ENCODE assay signal across 8 mouse cellular contexts in genomic region chr6:127853771-127854687, GRCm38 (mm10). TPM values are rescaled to one million over a fixed set of nuclear protein-coding genes. Genes with fewer than 3 reads are reported as not detected.
A peak's percentile ranks its signal among the peaks of the same experiment; 100 is the strongest.
DNase-seq lines count a peak whose midpoint lies in the region; ATAC-seq lines count a peak whose summit lies in the region.

No protein-coding gene starts in this region.

- H3K9me3 ChIP-seq in embryonic facial prominence, embryonic 12.5 days, result no peaks in the 10 kb centered on the region
- H3K9me3 ChIP-seq in midbrain, embryonic 10.5 days (replicated peaks), result no peaks in the 10 kb centered on the region
- H3K9me3 ChIP-seq in liver, embryonic 12.5 days (replicated peaks), result no peaks in the 10 kb centered on the region

- no peak overlapping the region for H3K9ac ChIP-seq in embryonic facial prominence, embryonic 12.5 days
- H3K9ac ChIP-seq in liver, embryonic 12.5 days, result no peak overlapping the region

- no peaks in the 10 kb centered on the region for H3K27me3 ChIP-seq in embryonic facial prominence, embryonic 12.5 days
- no peaks in the 10 kb centered on the region for H3K27me3 ChIP-seq in midbrain, embryonic 10.5 days (ENCODE audit: low read depth, poor library complexity, severe bottlenecking)
- no peaks in the 10 kb centered on the region for H3K27me3 ChIP-seq in liver, embryonic 12.5 days (replicated peaks)

- no peak overlapping the region for H3K4me3 ChIP-seq in embryonic facial prominence, embryonic 12.5 days
- no peak overlapping the region for H3K4me3 ChIP-seq in midbrain, embryonic 10.5 days
- no peak overlapping the region for H3K4me3 ChIP-seq in liver, embryonic 12.5 days

- DNase-seq in cerebellum, postnatal 25 days, result peak; percentile 14 to 28
- DNase-seq in cerebellum, postnatal 4 days (ENCODE audit: low spot score in 2 of 2), result no peak
- DNase-seq in heart, postnatal 36 days, result peak; percentile 15 to 35
- no peak for DNase-seq in midbrain, embryonic 10.5 days (ENCODE audit: low spot score)
- no peak for DNase-seq in ovary, postnatal 14 days (ENCODE audit: low spot score)
- no peak for DNase-seq in right cerebral cortex, postnatal 10 days (ENCODE audit: low spot score in 2 of 2)

- peaks cover 26% of the 10 kb centered on the region for H3K4me1 ChIP-seq in embryonic facial prominence, embryonic 12.5 days
- peaks cover 34% of the 10 kb centered on the region for H3K4me1 ChIP-seq in midbrain, embryonic 10.5 days
- H3K4me1 ChIP-seq in liver, embryonic 12.5 days, result no peaks in the 10 kb centered on the region

- intact Hi-C loops in heart, postnatal 36 days (cut with DNase I), result no loop called here

- ATAC-seq in embryonic facial prominence, embryonic 12.5 days (ENCODE audit: insufficient number of reproducible peaks, insufficient read depth, low FRiP score, low TSS enrichment), result no peak; the same call in 1 of the 2 replicates
- no peak for ATAC-seq in liver, embryonic 12.5 days

- H3K36me3 ChIP-seq in embryonic facial prominence, embryonic 12.5 days, result no peaks in the 10 kb centered on the region
- H3K36me3 ChIP-seq in midbrain, embryonic 10.5 days, result no peaks in the 10 kb centered on the region
- no peaks in the 10 kb centered on the region for H3K36me3 ChIP-seq in liver, embryonic 12.5 days

- H3K4me2 ChIP-seq in embryonic facial prominence, embryonic 12.5 days (replicated peaks), result peak overlapping the region; percentile 31
- no peak overlapping the region; the same call in 1 of the 2 replicates for H3K4me2 ChIP-seq in liver, embryonic 12.5 days

- H3K27ac ChIP-seq in embryonic facial prominence, embryonic 12.5 days, result peak overlapping the region; percentile 46
- peak overlapping the region; percentile 43 for H3K27ac ChIP-seq in midbrain, embryonic 10.5 days (replicated peaks)
- no peak overlapping the region for H3K27ac ChIP-seq in liver, embryonic 12.5 days

- WGBS in embryonic facial prominence, embryonic 12.5 days, result 14% methylated on average over 16 of the region's 16 CpGs
- WGBS in midbrain, embryonic 10.5 days, result 38% methylated on average over 16 of the region's 16 CpGs
- 17% methylated on average over 16 of the region's 16 CpGs for WGBS in liver, embryonic 12.5 days (ENCODE audit: insufficient replicate concordance)

RNA-seq across cellular contexts. Expression of gene Tspan11, which starts 33.4 kb away (rescaled TPM):
- polyA plus RNA-seq in embryonic facial prominence, embryonic 12.5 days (2016; fragmentation: Nextera tagmentation; extraction: Ambion mirVana), result 20.8 and 24.7 TPM in 2 replicates
- total RNA-seq in heart, postnatal 36 days (2021), result 1 to 10 TPM; 1.1 to 1.6 TPM
- 4.7 and 9.1 TPM in 2 replicates for polyA plus RNA-seq in midbrain, embryonic 10.5 days (2016; fragmentation: Nextera tagmentation; extraction: Ambion mirVana)
- 0.43 and 1.5 TPM in 2 replicates for polyA plus RNA-seq in liver, embryonic 12.5 days (2016; fragmentation: Nextera tagmentation; extraction: Ambion mirVana)

Comparison
In these comparisons a context has a peak if more than half of its experiments do, and no peak if none do; other contexts are left out.
1. DNase-seq: peak in cerebellum, postnatal 25 days (2 of 2) and heart, postnatal 36 days (2 of 2); none in cerebellum, postnatal 4 days (0 of 2), midbrain, embryonic 10.5 days (single experiment), ovary, postnatal 14 days (single experiment) and right cerebral cortex, postnatal 10 days (0 of 2).